Mouse (Mus musculus) large intestine, adult 2 months (tissue): ENCODE results near the gene Cemip2. TPM values are rescaled to one million over a fixed set of nuclear protein-coding genes. Genes with fewer than 3 reads are reported as not detected.

Experiments
- DNase-seq: peaks from one replicate; pipeline ENCODE4 v3.0.0-alpha.2; 2012; ENCODE audit warnings: low read depth, low spot score
- WGBS: fragments of 180-500 bp; shearing (Covaris S2); methylation state at CpG from one replicate; pipeline ENCODE4 v1.1.7; 2018; 5-methylcytosine and 5-hydroxymethylcytosine counted together
- polyA plus RNA-seq: library from polyadenylated mRNA; depleted of rRNA; stranded (reverse); fragments of >200 nt; gene quantifications from 2 replicates; pipeline ENCODE4 v1.2.3, GENCODE M21; 2012; rRNA removed

Gene Cemip2
- 3.6 and 5.2 TPM in 2 replicates for polyA plus RNA-seq

GRCm38 (mm10) chr19:21778147-21778917 lies at the start of gene Cemip2:
Gene Cemip2, plus strand, starts transcription at chr19:21778342.
- no peak for DNase-seq
- WGBS: under 1% methylated on average over 75 of the region's 75 CpGs

GRCm38 (mm10) chr19:21728342-21728741 lies 49.8 kb upstream of the Cemip2 start:
- WGBS: 90% methylated on average over 6 of the region's 6 CpGs
- no peak for DNase-seq

GRCm38 (mm10) chr19:21731887-21732286 lies 46.3 kb upstream of the Cemip2 start:
- 87% methylated on average over 5 of the region's 5 CpGs for WGBS
- DNase-seq: no peak

- no peak for DNase-seq
These were observed 45.0 kb upstream of the Cemip2 start for GRCm38 (mm10) chr19:21733176-21733575.

GRCm38 (mm10) chr19:21734112-21734511 lies 44.0 kb upstream of the Cemip2 start:
- WGBS: 40% methylated on average over 5 of the region's 5 CpGs
- no peak for DNase-seq

More at GRCm38 (mm10) chr19:21733176-21733575, 45.0 kb upstream of the Cemip2 start:
- 96% methylated on average over 2 of the region's 2 CpGs for WGBS

GRCm38 (mm10) chr19:21737446-21737845 lies 40.7 kb upstream of the Cemip2 start:
- no peak for DNase-seq

GRCm38 (mm10) chr19:21737881-21738590 lies 40.1 kb upstream of the Cemip2 start:
- WGBS: 59% methylated on average over 17 of the region's 17 CpGs
- DNase-seq: no peak

More at GRCm38 (mm10) chr19:21737446-21737845, 40.7 kb upstream of the Cemip2 start:
- 61% methylated on average over 18 of the region's 18 CpGs for WGBS

GRCm38 (mm10) chr19:21738591-21739280 lies 39.4 kb upstream of the Cemip2 start:
- DNase-seq: no peak
- 74% methylated on average over 18 of the region's 18 CpGs for WGBS

GRCm38 (mm10) chr19:21742138-21742537 lies 36.0 kb upstream of the Cemip2 start:
- WGBS: 86% methylated on average over 12 of the region's 12 CpGs
- DNase-seq: no peak

GRCm38 (mm10) chr19:21745586-21745985 lies 32.6 kb upstream of the Cemip2 start:
- no peak for DNase-seq
- 73% methylated on average over 2 of the region's 2 CpGs for WGBS

GRCm38 (mm10) chr19:21747356-21747755 lies 30.8 kb upstream of the Cemip2 start:
- 18% methylated on average over 4 of the region's 4 CpGs for WGBS
- peak; percentile 52 for DNase-seq

- no peak for DNase-seq
- 33% methylated on average over 2 of the region's 2 CpGs for WGBS
These were observed 28.0 kb upstream of the Cemip2 start for GRCm38 (mm10) chr19:21750154-21750553.

- no peak for DNase-seq
These were observed 16.5 kb upstream of the Cemip2 start for GRCm38 (mm10) chr19:21761676-21762075.

- 81% methylated on average over 2 of the region's 2 CpGs for WGBS
- DNase-seq: no peak
These were observed 14.1 kb upstream of the Cemip2 start for GRCm38 (mm10) chr19:21764013-21764412.

GRCm38 (mm10) chr19:21764738-21765137 lies 13.4 kb upstream of the Cemip2 start:
- no peak for DNase-seq
- 81% methylated on average over 3 of the region's 3 CpGs for WGBS

- DNase-seq: no peak
- WGBS: 70% methylated on average over 9 of the region's 9 CpGs
These were observed 10.6 kb upstream of the Cemip2 start for GRCm38 (mm10) chr19:21767500-21768045.

GRCm38 (mm10) chr19:21769796-21770195 lies 8.3 kb upstream of the Cemip2 start:
- no peak for DNase-seq
- WGBS: 70% methylated on average over 3 of the region's 3 CpGs

- no peak for DNase-seq
- WGBS: 98% methylated on average over 1 of the region's 1 CpGs
These were observed 6.6 kb upstream of the Cemip2 start for GRCm38 (mm10) chr19:21771586-21771985.

- WGBS: 29% methylated on average over 6 of the region's 6 CpGs
These were observed 4.5 kb upstream of the Cemip2 start for GRCm38 (mm10) chr19:21773621-21774020.

GRCm38 (mm10) chr19:21775629-21776028 lies 2.5 kb upstream of the Cemip2 start:
- WGBS: 91% methylated on average over 4 of the region's 4 CpGs
- DNase-seq: no peak

More at GRCm38 (mm10) chr19:21773621-21774020, 4.5 kb upstream of the Cemip2 start:
- DNase-seq: no peak
